Mouse (Mus musculus) MEL (cell line): ENCODE data around the gene Gm20388. TPM values are rescaled to one million over a fixed set of nuclear protein-coding genes. Genes with fewer than 3 reads are reported as not detected.
A peak's percentile ranks its signal among the peaks of the same experiment; 100 is the strongest.

ENCODE experiments used
- DNase-seq: peaks from one replicate; pipeline ENCODE4 v3.0.0; 2011; ENCODE audit warnings: low read depth, low spot score
- H3K27ac ChIP-seq: 2 replicates; pipeline ENCODE4 v1.5.1; 2012; ENCODE audit warnings: low read depth, mild to moderate bottlenecking, control low read depth, low read length, moderate library complexity; ENCODE audit not compliant: control insufficient read depth
- H3K27me3 ChIP-seq, 2 experiments: fragments of 150-350 bp in 1 of 2; sonication (generic) in 1 of 2; 2 replicates each; pipeline ENCODE4 v1.6.1; 2012; ENCODE audit warnings: low read length in 2 of 2, mild to moderate bottlenecking in 2 of 2, improper control_type of control experiment in 1 of 2, moderate library complexity in 1 of 2; ENCODE audit not compliant: insufficient read depth in 2 of 2, control insufficient read depth in 1 of 2
- H3K36me3 ChIP-seq, 2 experiments: 2 replicates each; pipeline ENCODE4 v1.6.1; 2012 to 2014; ENCODE audit warnings: low read length in 2 of 2, improper control_type of control experiment in 1 of 2, inconsistent platforms in 1 of 2, mild to moderate bottlenecking in 1 of 2; ENCODE audit not compliant: insufficient read depth in 2 of 2, control insufficient read depth in 1 of 2
- H3K4me1 ChIP-seq, 2 experiments: fragments of 150-350 bp in 1 of 2; sonication (generic) in 1 of 2; 2 replicates each; pipeline ENCODE4 v1.6.1; 2012; ENCODE audit warnings: low read length in 2 of 2, improper control_type of control experiment in 1 of 2, mild to moderate bottlenecking in 1 of 2; ENCODE audit not compliant: insufficient read depth in 2 of 2, control insufficient read depth in 1 of 2
- H3K4me3 ChIP-seq, 2 experiments: fragments of 150-350 bp in 1 of 2; sonication (generic) in 1 of 2; 2 replicates each; pipeline ENCODE4 v1.5.1; 2012; ENCODE audit warnings: low read depth in 2 of 2, low read length in 2 of 2, mild to moderate bottlenecking in 2 of 2, moderate library complexity in 2 of 2, control low read depth in 1 of 2, improper control_type of control experiment in 1 of 2; ENCODE audit not compliant: control insufficient read depth in 1 of 2, insufficient read depth in 1 of 2
- H3K79me2 ChIP-seq: 2 replicates; pipeline ENCODE4 v1.6.1; 2012; ENCODE audit warnings: mild to moderate bottlenecking, low read length, moderate library complexity; ENCODE audit not compliant: control insufficient read depth, poor library complexity, insufficient read depth
- H3K9ac ChIP-seq: 2 replicates; pipeline ENCODE4 v1.6.1; 2012; ENCODE audit warnings: low read depth, mild to moderate bottlenecking, control low read depth, low read length, moderate library complexity; ENCODE audit not compliant: control insufficient read depth, poor library complexity, severe bottlenecking
- H3K9me3 ChIP-seq: fragments of 150-350 bp; sonication (generic); replicated peaks from 2 replicates; pipeline ENCODE4 v1.6.1; 2012; ENCODE audit warnings: mild to moderate bottlenecking, low read length, improper control_type of control experiment, moderate library complexity; ENCODE audit not compliant: insufficient read depth
- E2F4 ChIP-seq: IDR thresholded peaks from 2 replicates; pipeline ENCODE4 v1.6.1; 2011; ENCODE audit warnings: low read depth, low read length, improper control_type of control experiment, borderline replicate concordance
- EP300 ChIP-seq, 2 experiments: IDR thresholded peaks; 2 replicates each; pipeline ENCODE4 v1.6.1; 2011; ENCODE audit warnings: improper control_type of control experiment in 2 of 2, low read length in 2 of 2, low read depth in 1 of 2, mild to moderate bottlenecking in 1 of 2
- ETS1 ChIP-seq: IDR thresholded peaks from 2 replicates; pipeline ENCODE4 v1.6.1; 2012; ENCODE audit warnings: low read depth, mild to moderate bottlenecking, inconsistent platforms, low read length, improper control_type of control experiment, moderate library complexity
- JUND ChIP-seq: IDR thresholded peaks from 2 replicates; pipeline ENCODE4 v1.6.1; 2011; ENCODE audit warnings: low read depth, mild to moderate bottlenecking, improper control_type of control experiment, low read length
- MAX ChIP-seq: IDR thresholded peaks from 2 replicates; pipeline ENCODE4 v1.6.1; 2011; ENCODE audit warnings: low read length, improper control_type of control experiment
- MEF2A ChIP-seq: IDR thresholded peaks from 2 replicates; pipeline ENCODE4 v1.6.1; 2014; ENCODE audit warnings: low read depth, mild to moderate bottlenecking, inconsistent platforms, low read length, improper control_type of control experiment; ENCODE audit not compliant: poor library complexity, insufficient replicate concordance, severe bottlenecking; ENCODE audit errors: extremely low read depth
- MXI1 ChIP-seq: IDR thresholded peaks from 2 replicates; pipeline ENCODE4 v1.6.1; 2011; ENCODE audit warnings: mild to moderate bottlenecking, low read depth, low read length, improper control_type of control experiment
- MYC ChIP-seq: IDR thresholded peaks from 2 replicates; pipeline ENCODE4 v1.6.1; 2011; ENCODE audit warnings: low read depth, mild to moderate bottlenecking, low read length, improper control_type of control experiment, moderate library complexity
- NRF1 ChIP-seq: IDR thresholded peaks from 2 replicates; pipeline ENCODE4 v1.6.1; 2014; ENCODE audit warnings: low read depth, mild to moderate bottlenecking, inconsistent platforms, low read length, improper control_type of control experiment, moderate library complexity; ENCODE audit not compliant: poor library complexity, insufficient read depth, severe bottlenecking
- POLR2A ChIP-seq, 2 experiments: IDR thresholded peaks; 2 replicates each; pipeline ENCODE4 v1.6.1; 2011 to 2012; ENCODE audit warnings: low read length in 2 of 2, mild to moderate bottlenecking in 2 of 2, control low read depth in 1 of 2, improper control_type of control experiment in 1 of 2, low read depth in 1 of 2, moderate library complexity in 1 of 2; ENCODE audit not compliant: control insufficient read depth in 1 of 2, insufficient read depth in 1 of 2, poor library complexity in 1 of 2
- POLR2AphosphoS2 ChIP-seq: IDR thresholded peaks from 2 replicates; pipeline ENCODE4 v1.6.1; 2011; ENCODE audit warnings: low read length, improper control_type of control experiment
- RAD21 ChIP-seq: IDR thresholded peaks from 2 replicates; pipeline ENCODE4 v1.6.1; 2011; ENCODE audit warnings: mild to moderate bottlenecking, low read depth, low read length, improper control_type of control experiment
- RCOR1 ChIP-seq: IDR thresholded peaks from 2 replicates; pipeline ENCODE4 v1.6.1; 2012; ENCODE audit warnings: low read depth, mild to moderate bottlenecking, inconsistent platforms, low read length, improper control_type of control experiment
- SIN3A ChIP-seq: IDR thresholded peaks from 2 replicates; pipeline ENCODE4 v1.6.1; 2012; ENCODE audit warnings: low read length, improper control_type of control experiment, inconsistent platforms
- TAL1 ChIP-seq: IDR thresholded peaks from 2 replicates; pipeline ENCODE4 v1.6.1; 2012; ENCODE audit warnings: mild to moderate bottlenecking, inconsistent platforms, low read length, moderate library complexity, mixed read lengths
- TBP ChIP-seq: IDR thresholded peaks from 2 replicates; pipeline ENCODE4 v1.8.0; 2011; ENCODE audit warnings: low read depth, low read length, improper control_type of control experiment
- TCF12 ChIP-seq: IDR thresholded peaks from 2 replicates; pipeline ENCODE4 v1.6.1; 2014; ENCODE audit warnings: low read depth, mild to moderate bottlenecking, inconsistent platforms, low read length, improper control_type of control experiment, moderate library complexity
- USF2 ChIP-seq, 2 experiments: IDR thresholded peaks; 2 replicates each; pipeline ENCODE4 v1.6.1; 2011 to 2012; ENCODE audit warnings: improper control_type of control experiment in 2 of 2, low read length in 2 of 2, borderline replicate concordance in 1 of 2, inconsistent platforms in 1 of 2, low read depth in 1 of 2, mild to moderate bottlenecking in 1 of 2; ENCODE audit not compliant: insufficient read depth in 1 of 2
- ZMIZ1 ChIP-seq: IDR thresholded peaks from 2 replicates; pipeline ENCODE4 v1.6.1; 2012; ENCODE audit warnings: low read depth, mild to moderate bottlenecking, inconsistent platforms, low read length, improper control_type of control experiment, moderate library complexity
- polyA plus RNA-seq, 2 experiments: library from polyadenylated mRNA; stranded (reverse) in 1 of 2; unstranded in 1 of 2; fragments of >175 nt in 1 of 2; fragments of >200 nt in 1 of 2; gene quantifications; 2 replicates each; pipeline versions ENCODE4 v1.2.1 to v1.2.4; 2012; ENCODE audit warnings: low replicate concordance in 2 of 2, low read depth in 1 of 2; ENCODE audit not compliant: insufficient read length in 2 of 2, insufficient read depth in 1 of 2, missing spikeins in 1 of 2
- total RNA-seq: library from RNA; depleted of rRNA; stranded (reverse); fragments of 300-350 nt; gene quantifications from 2 replicates; pipeline ENCODE4 v1.2.3, GENCODE M21; 2012

Gene Gm20388
- total and polyA plus RNA-seq, 3 experiments, result 11.1 to 17.8 TPM; not detected in 1

- H3K27ac ChIP-seq, result no peak overlapping the region
- peaks cover 15 to 26% of the 10 kb centered on the region in 2 experiments for H3K4me1 ChIP-seq
- no peaks in the 10 kb centered on the region for H3K79me2 ChIP-seq
- H3K9me3 ChIP-seq, result no peaks in the 10 kb centered on the region
- no peak for DNase-seq
- H3K4me3 ChIP-seq, result no peak overlapping the region
- no peak overlapping the region for H3K9ac ChIP-seq
- H3K27me3 ChIP-seq, result no peaks in the 10 kb centered on the region
- TF ChIP-seq POLR2A (IDR thresholded peaks at IDR 0.05; ENCODE audit: control insufficient read depth in 1 of 2, insufficient read depth in 1 of 2, low read depth in 1 of 2, low read length in 2 of 2, poor library complexity in 1 of 2), result no peak
- TF ChIP-seq POLR2AphosphoS2, result no peak
- no peak for TF ChIP-seq MEF2A
- TF ChIP-seq E2F4, result no peak
- no peak for TF ChIP-seq NRF1
- peaks cover 0 to 10% of the 10 kb centered on the region in 2 experiments; a peak in 2 of 4 replicates for H3K36me3 ChIP-seq
These were observed 549.7 kb downstream of the Gm20388 start for GRCm38 (mm10) chr8:120460375-120460774.

- Histone ChIP-seq H3K4me1 (peaks cover 6 to 16% of the 10 kb centered on the region in 2 experiments; a peak in 2 of 4 replicates), H3K4me3 (peak overlapping the region; percentile 52 to 68), H3K36me3 (peaks cover 0 to 6% of the 10 kb centered on the region in 2 experiments; a peak in 1 of 4 replicates), H3K9ac (peak overlapping the region; percentile 63), H3K9me3 (no peaks in the 10 kb centered on the region), H3K79me2 (no peaks in the 10 kb centered on the region), H3K27ac (no peak overlapping the region), H3K27me3 (no peaks in the 10 kb centered on the region)
- peak; percentile 68 for DNase-seq
- TF ChIP-seq E2F4 (no peak), TBP (0 out of 2 replicates have a peak, but pooled peaks have one; percentile 43), RCOR1 (peak; percentile 38; the same call in 1 of the 2 replicates), ZMIZ1 (no peak), MYC (peak; percentile 60; the same call in 1 of the 2 replicates), MAX (peak; percentile 79), ETS1 (no peak), JUND (no peak), USF2 (IDR thresholded peaks at IDR 0.05; ENCODE audit: borderline replicate concordance in 1 of 2, insufficient read depth in 1 of 2, low read depth in 1 of 2, low read length in 2 of 2) (no peak), NRF1 (no peak), SIN3A (peak; percentile 40; the same call in 1 of the 2 replicates), EP300 (IDR thresholded peaks at IDR 0.05; ENCODE audit: low read depth in 1 of 2, low read length in 2 of 2) (0 out of 4 replicates have a peak, but pooled peaks of 1 of the 2 experiments have one; percentile 9), TCF12 (0 out of 2 replicates have a peak, but pooled peaks have one; percentile 21), TAL1 (peak; percentile 43; the same call in 1 of the 2 replicates), RAD21 (no peak), MXI1 (peak; percentile 53)
These were observed 551.5 kb downstream of the Gm20388 start for GRCm38 (mm10) chr8:120462119-120462551.
